Mouse (Mus musculus) E14TG2a.4 (cell line): ENCODE data around the gene Kcng4.

Source experiments
- CTCF ChIP-seq: conservative IDR thresholded peaks from 2 replicates; pipeline ENCODE4 v1.5.1; 2014; ENCODE audit warnings: low read length
- POU5F1 ChIP-seq: IDR thresholded peaks from 2 replicates; pipeline ENCODE4 v1.6.1; 2014; ENCODE audit warnings: low read length, borderline replicate concordance

DNA sequence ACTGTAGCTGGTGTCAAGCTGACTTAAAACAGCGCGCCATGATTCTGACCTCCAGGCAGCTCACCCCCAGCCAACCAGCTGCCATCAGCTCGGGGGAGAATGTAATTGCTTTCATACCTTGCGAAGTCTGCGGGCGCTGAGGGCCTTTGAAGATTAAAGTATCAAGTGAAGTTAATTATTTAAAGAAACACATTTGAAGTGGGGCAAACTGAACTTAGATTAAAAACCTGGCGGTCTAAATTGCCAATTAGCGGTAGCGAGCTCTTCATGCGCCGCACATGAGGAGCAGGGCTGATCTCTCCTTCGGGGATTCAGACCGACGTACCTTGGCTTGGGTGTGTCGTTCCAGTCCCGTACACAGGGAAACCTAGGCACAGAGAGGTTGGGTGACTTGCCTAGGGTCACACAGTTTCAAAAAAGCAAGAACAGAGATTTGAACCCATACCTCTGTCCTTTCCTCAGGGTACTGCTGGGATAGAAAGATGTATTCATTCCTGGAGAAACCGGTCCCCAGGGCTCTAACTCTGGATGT, 9.0 kb upstream of the Kcng4 start:
- no peak for TF ChIP-seq CTCF
- TF ChIP-seq POU5F1, result no peak
